Mouse (Mus musculus): Measurements from ENCODE around the gene Ubn1.

The Ubn1 gene

DNA sequence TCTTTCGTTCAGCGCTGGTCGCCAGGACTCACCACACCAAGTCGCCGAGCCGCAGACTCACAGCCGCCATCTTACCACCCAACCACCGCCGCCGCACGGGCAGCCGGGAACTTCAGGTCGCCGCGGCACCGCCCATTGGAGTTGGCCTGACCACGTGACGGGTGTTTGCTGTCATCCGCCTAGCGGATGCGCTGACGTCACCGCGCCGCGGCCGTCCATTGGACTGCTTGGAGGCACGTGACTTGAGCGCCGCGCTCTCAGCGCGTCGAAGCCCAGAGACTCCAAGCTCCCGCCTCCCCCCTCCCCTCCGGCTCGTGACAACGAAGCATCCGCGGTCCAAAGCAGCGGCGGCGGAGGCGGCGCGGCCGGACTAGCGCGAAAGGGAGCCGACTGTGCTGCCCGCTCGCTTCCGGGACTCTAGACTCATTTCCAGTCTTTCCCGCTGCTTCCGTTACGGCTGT is at the start of gene Ubn1, which contains the start of gene Glyr1:
TSS of gene Ubn1 (plus strand) at position 284 of the 461 bp plus-strand sequence.
TSS of gene Glyr1 (minus strand) at position 90 of the 461 bp plus-strand sequence.
- in situ Hi-C loops (cut with MboI, MseI), result loop anchor here (10.0 kb wide), 1 partner anchor 1045 kb away; the partner anchor contains the start of gene Slx4

DNA sequence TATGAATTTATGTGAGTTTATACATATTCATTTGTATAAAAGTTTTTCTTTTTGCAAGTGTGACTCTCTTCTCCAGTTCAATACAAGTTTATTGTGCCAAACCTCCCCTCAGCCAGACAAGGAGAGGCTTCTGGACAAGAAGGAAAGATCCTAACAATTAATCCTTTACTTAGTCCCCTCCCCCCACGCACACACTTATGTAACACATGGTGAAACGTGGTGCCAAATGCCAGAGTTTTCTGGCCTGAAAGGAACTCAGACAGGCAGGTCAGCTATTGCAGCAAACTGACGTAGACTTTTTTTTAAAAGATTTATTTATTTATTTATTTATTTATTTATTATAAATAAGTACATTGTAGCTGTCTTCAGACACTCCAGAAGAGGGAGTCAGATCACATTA is 49.2 kb upstream of the Ubn1 start:
- in situ Hi-C loops (cut with MboI, MseI), result no loop called here

DNA sequence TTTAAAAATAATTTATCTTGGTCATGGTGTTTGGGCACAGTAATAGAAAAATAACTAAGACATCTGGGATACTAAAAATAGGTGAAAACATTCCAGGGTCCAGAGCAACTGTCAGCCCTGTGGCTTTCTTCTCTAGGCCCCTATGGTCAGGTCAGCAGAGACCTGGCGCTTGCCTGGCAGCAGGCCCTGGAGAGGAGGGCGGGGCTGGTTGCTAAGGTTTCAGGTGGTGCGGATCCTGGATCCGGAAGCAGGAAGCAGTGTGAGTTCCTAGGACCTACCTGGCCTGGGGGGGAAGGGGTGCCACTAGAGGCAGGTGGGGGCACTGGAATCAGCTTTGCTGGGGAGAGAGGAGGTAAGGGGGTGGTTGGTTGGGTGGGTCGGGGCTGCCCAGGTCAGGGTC is 42.8 kb upstream of the Ubn1 start, which contains the start of gene Smim22:
TSS of gene Smim22 (plus strand) at position 222 of the 400 bp plus-strand sequence.
- in situ Hi-C loops (cut with MboI, MseI), result no loop called here

DNA sequence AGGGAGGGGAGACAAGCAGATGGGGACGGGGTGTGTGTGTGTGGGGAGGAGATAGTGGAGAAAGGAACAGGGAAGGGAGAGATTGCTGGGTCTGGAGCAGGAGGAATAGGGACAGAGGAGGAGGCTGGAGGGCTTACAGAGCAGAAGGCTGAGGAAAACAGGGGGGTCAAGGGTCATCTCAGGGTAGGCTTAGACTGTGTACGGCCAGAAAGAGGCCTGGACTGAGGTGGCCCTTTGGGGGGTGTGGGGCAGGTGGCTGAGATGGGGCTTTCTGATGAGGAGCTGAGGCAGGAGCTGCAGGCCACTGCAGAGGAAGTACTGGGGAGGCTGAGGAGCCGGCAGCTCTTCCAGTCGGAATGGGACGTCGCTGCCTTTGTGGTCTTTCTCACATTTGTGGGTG is 42.4 kb upstream of the Ubn1 start:
- in situ Hi-C loops (cut with MboI, MseI), result no loop called here

DNA sequence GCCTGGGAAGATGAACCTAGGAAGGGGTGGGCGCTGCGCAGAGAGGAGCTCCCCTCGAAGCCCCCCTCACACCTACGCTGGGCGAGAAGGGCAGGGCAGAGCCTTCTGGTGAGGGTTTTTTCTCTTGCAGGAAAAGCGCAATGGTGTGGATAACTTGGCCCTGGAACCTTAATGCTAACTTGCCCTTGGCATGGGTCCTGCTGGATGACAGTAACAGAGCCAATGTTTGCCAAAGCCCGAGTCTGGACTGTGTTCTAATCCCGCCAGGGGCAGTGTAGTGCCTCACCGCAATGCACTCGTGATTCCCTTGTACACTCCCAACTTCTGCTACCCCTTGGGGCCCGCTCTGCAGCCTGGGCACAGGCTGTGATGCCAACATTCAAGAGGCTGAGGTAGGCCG is 41.8 kb upstream of the Ubn1 start:
- in situ Hi-C loops (cut with MboI, MseI), result no loop called here

DNA sequence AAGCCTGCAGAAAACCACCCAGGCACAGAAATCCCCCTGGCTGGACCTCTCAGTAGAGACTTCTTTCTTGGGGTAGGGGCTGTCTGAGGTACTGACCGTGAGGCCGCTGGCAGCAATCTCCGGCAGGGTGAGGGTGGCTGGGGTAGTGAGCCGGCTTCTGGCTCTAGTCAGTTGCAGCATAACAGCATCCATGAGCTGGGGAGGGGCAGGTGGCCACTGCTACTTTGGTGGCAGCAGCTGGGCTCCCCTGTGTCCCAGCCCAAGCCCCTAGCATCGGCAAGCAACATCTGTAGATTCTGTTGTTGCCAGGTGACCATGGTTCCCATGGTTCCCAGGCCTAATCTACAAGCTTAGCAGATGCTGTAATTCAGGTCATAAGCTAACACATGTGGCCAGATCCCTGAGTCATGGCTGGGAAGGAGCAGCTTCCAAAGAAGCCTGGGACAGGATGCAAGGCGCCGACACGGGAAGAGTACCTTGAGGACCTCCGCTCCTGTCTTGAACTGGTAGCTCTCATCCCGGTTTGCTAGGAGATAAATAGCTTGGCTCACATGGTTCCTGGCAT is 39.4 kb upstream of the Ubn1 start:
- in situ Hi-C loops (cut with MboI, MseI), result loop anchor here (10.0 kb wide), 1 partner anchor 236 kb away; no protein-coding TSS in a partner anchor

DNA sequence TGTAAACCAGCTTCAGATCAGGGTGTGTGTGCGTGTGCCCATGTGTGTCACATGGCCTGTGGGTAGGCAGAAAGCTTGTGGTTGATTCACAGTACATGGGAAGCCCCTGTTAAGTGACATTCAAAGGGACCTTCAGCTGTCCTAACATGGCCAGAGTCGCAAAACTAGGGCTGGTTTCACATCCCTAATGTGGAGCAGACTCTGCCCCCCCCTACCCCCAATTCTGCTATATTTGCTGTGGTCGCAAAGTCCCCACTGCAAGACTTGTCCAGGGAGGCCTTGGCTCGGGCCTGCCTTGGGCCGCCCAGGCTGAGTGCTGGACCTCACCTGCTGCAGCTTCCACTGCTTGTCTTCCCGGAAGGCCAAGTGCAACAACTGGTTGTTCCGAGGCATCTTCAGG is 38.6 kb upstream of the Ubn1 start:
- in situ Hi-C loops (cut with MboI, MseI), result loop anchor here (10.0 kb wide), 1 partner anchor 236 kb away; no protein-coding TSS in a partner anchor

DNA sequence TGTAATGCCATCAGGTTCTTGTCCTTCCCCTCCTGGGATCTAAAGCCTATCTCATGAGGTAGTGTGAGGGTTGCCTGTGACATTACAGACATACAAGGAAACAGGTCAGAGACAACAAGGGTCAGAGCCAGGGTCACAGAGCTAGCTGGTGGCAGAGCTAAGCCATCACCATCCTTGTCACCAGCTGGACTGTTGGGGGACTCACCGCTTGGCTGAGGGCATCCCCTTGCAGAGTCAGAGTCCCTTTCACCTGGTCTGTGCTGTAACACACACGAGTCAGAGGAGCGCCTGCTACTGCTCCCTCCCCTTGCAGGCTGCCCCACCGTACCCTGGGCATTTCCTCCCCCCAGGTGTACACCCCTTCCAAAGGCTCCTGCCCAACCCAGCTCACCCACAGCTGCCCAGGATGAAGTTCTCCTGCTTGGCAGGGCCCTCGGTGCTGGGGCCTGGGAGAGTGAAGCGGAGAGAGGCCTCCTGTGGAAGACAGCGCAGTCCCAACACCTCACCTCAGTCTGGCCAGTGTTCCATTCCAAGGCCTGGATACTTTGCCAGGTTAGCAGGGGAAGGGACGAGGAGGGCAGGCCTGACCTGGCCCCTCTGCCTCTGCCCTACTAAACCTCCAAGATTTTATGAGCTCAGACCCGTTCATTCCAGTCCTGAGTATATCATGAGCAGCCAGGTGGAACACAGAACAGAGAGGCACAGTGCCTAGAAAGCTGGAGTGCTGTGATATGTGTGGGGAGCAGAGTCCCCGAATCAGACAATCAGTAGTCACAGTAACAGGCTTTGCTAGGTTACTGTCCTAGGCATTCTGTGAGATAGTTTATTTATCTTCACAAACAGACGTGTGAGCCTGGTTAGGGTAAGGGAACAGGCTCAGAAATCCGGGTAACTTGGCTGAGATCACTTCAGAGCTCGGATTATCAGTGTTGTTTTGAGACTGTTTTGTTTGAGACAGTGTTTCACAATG is 37.5 kb upstream of the Ubn1 start:
- in situ Hi-C loops (cut with MboI, MseI), result loop anchor here (10.0 kb wide), 1 partner anchor 238 kb away; no protein-coding TSS in a partner anchor

DNA sequence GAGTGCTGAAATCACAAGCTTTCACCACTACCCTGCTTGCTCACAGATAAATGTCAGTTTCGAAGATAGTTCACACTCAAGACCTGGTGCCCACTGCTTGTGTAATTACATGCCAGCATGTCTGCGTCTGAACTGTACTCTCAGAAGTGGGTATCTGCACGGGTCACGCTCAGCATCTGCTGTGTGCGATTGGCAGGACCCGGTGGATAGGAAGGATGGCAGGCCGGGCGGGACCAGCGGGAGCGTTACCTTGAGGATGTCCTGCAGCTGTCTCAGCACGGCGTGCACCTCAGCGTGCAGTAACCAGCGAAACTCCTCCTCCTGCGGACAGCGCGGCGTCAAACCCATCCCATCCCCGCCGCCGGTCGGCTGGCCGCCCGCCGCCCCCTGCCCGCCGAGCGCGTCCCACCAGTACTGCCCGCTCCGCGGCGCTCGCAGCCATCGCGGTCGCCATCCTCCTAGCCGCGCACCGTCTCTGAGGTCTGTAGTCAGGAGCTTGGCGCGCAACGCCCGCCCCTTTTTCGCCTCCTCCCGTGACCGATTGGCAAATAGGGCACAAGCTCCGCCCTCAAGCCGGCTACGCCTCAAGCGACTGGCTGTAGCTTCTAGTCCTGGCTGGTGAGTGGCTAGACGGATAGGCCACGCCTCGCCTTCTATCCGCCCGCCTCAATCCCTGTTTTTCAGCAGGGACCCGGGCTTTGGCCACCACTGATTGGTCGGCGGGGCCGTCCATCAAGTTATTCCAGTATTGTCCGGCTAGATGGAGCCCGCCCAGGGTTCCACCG is 36.6 kb upstream of the Ubn1 start, which contains the start of gene Rogdi:
TSS of gene Rogdi (minus strand) at position 500 of the 785 bp plus-strand sequence.
- in situ Hi-C loops (cut with MboI, MseI), result loop anchor here (10.0 kb wide), 1 partner anchor 238 kb away; no protein-coding TSS in a partner anchor

DNA sequence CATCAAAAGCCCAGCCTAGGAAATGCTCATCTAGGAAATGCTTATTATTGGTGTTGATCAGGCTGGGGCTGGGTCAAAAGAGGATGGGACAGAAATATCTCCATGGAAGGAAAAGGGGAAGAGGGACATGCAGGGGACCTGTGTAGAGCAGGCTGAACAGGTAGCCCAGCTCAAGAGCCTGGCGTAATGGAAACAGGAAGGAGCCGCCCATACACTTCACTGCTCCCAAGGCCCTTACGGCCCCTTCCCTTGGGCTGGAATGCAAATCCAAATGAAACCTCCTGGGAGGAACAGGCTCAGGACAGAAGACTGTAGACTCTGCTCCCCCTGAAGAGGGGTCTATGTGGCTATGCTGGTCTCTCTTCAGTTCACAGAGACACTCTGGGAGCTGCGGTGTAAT is 35.3 kb upstream of the Ubn1 start:
- in situ Hi-C loops (cut with MboI, MseI), result loop anchor here (10.0 kb wide), 1 partner anchor 240 kb away; no protein-coding TSS in a partner anchor

DNA sequence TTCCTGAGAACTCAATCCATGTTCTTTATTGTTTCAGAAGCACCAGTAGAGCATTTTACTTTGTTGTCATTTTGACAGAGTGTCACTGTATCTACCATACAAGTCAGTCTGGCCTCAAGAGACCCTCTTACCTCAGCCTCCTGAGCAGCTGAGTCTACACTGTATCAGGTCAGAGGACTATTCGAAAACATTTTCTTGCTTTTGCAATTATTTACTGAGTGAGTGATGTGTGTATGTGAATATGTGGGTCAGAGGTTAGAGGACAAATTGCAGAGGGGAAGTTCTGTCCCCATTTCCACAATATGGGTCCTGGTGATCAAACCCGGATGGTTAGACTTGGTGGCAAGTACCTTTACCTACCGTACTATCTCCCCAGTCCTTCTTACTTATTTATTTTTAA is 25.8 kb upstream of the Ubn1 start:
- in situ Hi-C loops (cut with MboI, MseI), result loop anchor here (5.0 kb wide), 1 partner anchor 62 kb away; the partner anchor contains the start of gene Anks3

DNA sequence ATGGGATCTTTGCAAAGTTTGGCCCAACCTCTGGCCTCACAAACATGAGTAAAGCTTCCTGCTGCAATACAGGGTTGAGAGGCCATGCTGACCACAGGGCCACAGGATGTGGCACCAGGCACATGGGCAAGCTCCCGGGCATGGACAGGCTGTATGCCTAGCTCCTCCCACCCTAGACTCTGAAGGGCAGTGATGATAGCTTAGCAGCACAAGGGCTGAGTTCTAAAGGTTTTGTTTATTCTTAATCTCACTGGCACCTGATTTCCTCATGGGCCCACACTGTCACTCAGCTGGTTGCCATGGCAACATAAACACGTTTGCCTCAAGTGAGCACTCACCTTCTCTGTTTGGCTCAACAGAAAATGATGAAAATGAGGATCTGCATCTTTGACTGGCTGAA is 20.0 kb upstream of the Ubn1 start:
- in situ Hi-C loops (cut with MboI, MseI), result loop anchor here (5.0 kb wide), 1 partner anchor 42 kb away; no protein-coding TSS in a partner anchor

DNA sequence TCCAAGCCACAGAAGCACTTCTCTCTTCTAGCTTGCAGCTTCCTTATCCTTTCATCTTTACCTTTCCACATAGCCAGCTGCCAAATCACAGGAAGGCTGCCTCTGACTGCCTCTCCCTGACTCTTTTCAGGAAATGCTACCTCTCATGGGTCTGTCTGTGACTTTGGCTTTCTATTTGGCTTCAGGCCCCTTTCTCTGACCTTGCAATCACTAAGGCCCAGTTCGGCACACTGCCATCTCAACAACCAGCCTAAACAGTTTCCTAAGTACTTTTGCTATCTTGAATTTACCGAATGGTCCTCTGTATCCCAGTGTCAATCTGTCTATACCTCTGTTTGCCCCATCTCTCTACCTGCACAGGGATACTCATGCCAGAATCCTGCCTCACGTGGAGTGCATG is 14.3 kb upstream of the Ubn1 start:
- in situ Hi-C loops (cut with MboI, MseI), result no loop called here

DNA sequence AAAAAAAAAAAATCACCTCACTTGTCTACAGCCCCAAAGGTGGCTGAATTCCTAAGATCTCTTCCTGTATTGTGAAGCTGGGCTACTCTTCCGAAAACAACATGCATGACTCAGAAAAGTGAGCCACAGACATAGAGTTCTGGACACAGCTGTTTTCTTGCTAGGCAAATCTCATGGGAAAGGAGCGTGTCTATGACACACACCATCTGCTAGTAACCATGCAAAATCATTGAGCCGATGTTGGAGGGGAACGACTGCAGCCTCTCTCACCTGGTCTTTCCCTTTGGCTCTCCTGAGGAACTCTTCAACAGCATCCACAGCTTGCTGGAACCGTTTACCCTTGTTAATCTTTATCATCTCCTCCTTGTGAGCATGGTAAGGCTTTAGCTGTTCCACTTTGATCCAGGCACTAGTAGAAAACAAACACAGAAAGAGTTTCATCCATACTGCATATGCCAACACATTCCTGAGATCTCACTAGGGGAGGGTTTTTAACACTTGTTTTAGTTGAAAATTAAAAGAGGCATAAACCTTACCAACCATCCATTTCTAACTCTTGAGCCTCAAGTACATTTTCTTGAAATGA is 13.1 kb upstream of the Ubn1 start:
- in situ Hi-C loops (cut with MboI, MseI), result no loop called here

DNA sequence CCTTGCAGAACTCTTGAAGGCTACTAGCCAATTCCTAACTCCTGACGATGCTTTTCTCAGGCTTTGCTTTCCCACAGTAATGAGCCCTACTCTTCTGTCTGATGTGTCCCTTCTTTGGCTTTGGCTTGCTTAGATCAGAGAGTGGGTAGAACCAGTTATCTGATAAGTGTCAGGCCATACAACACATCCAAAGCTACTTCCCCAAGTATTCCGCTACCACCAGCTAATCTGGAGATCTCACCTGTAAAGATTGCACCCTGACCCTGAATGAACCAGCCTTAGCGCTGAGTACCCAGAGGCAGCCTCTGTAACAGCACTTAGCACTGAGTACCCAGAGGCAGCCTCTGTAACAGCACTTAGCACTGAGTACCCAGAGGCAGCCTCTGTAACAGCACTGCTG is 4.5 kb upstream of the Ubn1 start:
- in situ Hi-C loops (cut with MboI, MseI), result loop anchor here (10.0 kb wide), 1 partner anchor 1041 kb away; the partner anchor contains the start of gene Slx4

DNA sequence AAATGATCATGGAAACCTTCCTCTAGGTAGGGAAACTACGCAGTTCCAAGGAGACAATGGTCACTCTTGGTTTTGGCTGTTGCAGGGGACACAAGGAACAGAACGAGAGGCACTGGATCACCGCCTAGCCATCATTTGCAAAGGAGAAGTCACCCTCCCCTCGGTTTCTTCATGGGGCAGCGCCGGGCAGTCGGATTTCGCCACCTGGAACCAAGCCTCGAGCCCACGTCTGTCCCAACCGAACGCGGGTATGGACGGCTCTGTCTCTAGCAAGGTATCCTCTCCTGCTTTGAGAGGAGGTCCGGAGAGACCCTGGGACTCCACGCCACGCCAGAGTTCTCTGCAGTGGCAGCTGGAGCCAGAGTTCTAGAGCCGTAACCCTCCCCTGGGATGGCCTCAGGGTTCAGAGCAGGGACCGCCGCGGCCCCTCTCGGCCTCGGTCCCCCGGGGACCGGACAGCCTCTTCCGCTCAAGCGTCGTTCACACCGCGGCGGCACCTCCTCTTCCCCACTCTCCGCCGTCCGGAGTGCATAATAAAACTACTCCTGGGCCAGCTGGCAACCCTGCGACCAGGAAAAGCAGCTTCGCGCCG is 579 bp upstream of the Ubn1 start:
- in situ Hi-C loops (cut with MboI, MseI), result loop anchor here (10.0 kb wide), 1 partner anchor 1044 kb away; the partner anchor contains the start of gene Slx4

DNA sequence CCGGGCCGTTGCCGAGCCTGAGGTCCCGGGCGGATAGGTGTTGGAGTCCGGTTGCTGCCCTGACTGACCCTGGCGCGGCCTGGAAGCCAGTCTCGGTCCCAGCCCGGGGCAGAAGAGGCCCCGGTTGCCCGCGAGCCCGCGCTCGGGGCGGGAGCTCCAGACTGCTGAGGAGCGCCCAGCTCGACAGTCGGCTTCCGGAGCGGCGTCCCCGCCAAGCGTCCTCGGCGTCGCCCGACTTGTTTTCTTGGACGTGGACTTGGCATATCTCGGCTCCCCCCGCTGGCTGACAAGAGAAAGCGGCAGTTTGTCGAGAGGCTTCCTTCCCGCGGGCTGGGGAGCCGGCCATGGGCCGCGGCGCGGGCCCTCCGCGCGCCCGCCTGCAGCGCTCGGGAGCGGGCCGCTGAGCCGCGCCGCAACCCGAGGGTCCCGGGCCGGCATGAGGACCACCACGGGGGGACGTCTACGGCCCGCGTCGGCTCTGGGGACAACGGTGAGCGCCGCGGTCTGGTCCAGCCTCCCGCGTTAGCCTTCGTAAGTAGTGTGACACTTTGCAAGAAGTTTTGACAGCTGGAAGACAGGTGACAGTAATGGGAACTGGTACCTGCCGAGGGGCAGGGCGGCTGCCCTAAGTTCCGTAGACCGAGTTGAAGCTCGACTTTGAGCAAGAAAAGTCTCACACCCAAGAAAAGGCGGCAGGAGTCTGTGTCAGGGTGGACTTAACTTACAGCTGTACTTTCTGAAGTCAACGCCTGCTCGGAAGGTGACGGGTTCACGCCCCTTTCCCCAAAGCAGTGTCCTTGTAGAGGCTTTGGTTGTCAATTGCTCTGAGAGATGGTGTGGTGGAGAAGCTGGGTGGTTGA is 624 bp downstream of the Ubn1 start:
- in situ Hi-C loops (cut with MboI, MseI), result no loop called here

DNA sequence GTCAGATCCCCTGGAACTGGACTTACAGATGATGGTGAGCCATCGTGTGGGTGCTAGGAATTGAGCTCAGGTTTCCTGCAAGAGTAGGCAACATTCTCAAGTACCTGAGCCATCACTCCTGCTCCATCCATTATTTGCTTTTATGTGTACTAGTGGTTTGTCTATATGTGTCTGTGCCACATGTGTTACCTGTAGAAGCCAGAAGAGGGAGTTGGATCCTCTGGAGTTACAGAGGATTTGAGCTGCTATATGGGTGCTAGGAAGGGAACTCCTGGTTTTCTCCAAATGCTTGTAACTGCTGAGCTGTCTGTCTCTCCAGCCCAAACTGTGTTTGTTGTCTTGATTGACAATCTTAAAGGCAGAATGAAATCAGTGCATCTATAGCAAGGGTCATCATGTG is 8.3 kb downstream of the Ubn1 start:
- in situ Hi-C loops (cut with MboI, MseI), result no loop called here

DNA sequence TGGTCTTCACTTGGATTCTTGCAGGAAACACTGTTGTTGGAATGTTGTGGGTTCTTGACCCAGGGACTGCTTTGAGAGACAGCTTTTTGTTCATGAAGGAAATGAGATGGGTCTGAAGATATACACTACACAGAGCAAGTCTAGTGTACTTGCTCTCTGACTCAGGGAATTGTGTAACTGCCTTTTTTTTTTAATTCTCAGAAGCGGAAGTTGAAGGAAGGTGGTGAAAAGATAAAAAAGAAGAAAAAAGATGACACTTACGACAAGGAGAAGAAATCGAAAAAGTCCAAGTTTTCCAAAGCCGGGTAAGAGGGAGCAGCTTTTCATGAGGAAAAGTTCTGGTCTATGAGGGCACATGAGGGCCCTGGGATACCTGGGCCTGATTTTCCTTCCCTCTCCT is 13.6 kb downstream of the Ubn1 start:
- in situ Hi-C loops (cut with MboI, MseI), result no loop called here

Data from regulatory T cell (primary cell).